Mouse (Mus musculus): ENCODE measurements at regions not wholly inside any gene's neighbourhood (a gene's known extent, or its start where the extent isn't known, plus 50 kb on each side); places are given as distances from the start of the nearest gene placed in this dataset.
A peak's percentile ranks its signal among the peaks of the same experiment; 100 is the strongest.

DNA sequence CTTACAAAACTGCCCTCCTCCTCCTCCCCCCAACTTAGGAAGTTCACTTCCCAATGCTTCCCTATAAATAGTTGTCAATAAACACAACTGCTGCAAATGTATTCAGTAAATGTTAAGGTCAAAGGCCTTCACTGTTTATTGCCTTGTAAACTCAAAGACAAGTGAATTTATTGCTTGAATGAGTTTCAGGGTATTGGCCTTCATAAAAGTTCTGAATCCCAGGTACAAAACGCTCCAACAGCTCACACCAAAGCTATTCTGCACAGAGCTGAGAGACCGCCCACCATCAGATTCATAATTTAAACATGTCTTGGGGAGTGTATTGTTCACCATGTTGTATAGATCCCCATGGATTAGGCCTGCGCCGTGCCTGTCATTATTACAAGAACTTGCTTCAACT is 53.9 kb upstream of the Cdkn3 start:
- no peak overlapping the region for H3K9ac ChIP-seq
- WGBS, result 85% methylated on average over 4 of the region's 4 CpGs
- no peak for ATAC-seq (ENCODE audit: insufficient number of reproducible peaks, insufficient read depth, low FRiP score, low TSS enrichment)
- H3K27me3 ChIP-seq, result no peaks in the 10 kb centered on the region
- H3K4me2 ChIP-seq (replicated peaks), result no peak overlapping the region
- no peaks in the 10 kb centered on the region for H3K36me3 ChIP-seq
- H3K27ac ChIP-seq, result no peak overlapping the region
- peaks cover 5% of the 10 kb centered on the region; the same call in 1 of the 2 replicates for H3K4me1 ChIP-seq
- no peaks in the 10 kb centered on the region for H3K9me3 ChIP-seq
- H3K4me3 ChIP-seq, result no peak overlapping the region

DNA sequence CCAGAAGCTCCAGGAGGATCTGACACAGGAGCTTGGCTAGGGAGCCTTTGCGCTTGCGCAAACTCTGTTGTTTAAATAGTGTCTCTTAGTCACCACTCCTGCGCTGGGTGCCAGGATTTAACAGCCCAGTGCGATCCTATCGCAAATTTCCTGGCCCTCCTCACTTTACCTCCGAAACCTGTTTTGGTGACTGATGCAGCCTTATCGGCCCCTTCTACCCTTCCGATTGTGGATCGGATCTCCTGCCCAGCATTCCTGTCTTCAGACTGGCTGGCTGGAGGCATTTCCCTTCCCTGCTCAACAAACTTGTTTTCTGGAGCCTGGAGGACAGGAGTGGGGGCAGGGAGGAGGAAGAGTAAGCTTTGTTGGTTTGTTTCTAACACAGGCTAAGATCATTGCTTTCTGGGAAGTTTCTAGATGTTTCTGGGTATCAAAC is 56.0 kb upstream of the Cdkn3 start:
- Histone ChIP-seq H3K27me3 (no peaks in the 10 kb centered on the region), H3K4me1 (peaks cover 5% of the 10 kb centered on the region; the same call in 1 of the 2 replicates), H3K36me3 (no peaks in the 10 kb centered on the region), H3K9ac (peak overlapping the region; percentile 15; the same call in 1 of the 2 replicates), H3K9me3 (no peaks in the 10 kb centered on the region), H3K27ac (no peak overlapping the region), H3K4me2 (replicated peaks) (no peak overlapping the region), H3K4me3 (no peak overlapping the region)
- ATAC-seq (ENCODE audit: insufficient number of reproducible peaks, insufficient read depth, low FRiP score, low TSS enrichment), result no peak
- 57% methylated on average over 9 of the region's 9 CpGs for WGBS

DNA sequence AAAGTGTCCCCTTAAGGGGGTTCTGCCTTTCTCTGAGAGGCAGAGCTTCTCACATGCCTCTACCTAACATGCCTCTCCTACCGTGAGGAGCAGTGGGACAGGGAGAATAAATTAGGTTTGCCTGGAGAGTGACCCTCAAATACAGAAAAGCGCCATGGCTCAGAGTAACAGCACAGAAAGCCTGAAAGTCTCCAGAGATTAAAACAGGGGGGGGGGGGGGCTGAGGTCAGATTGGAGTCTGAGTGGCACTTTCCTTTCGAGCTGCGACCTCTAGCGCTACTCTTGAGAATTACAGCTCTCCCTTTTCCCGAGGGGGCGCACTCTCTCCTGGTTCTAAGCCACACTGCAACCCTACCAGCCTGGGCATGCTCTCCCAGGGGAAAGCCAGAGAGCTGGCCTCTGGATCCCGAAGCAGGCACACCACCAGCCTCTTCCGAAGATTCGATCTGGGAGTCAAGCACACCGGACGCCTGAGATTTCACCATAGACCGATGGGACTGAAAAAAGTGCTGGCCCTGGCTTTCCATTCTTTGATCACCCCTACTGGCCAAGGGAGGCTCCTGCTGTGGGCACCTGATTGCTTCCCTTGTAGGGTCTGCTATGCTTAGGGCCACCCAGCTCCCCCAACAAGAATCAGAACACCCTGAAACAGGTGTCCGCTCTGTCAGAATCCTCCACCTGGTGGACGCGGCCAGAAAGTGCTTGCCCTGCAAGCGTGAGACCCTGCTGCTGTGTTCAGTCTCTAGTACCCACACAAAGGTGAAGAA is 57.5 kb upstream of the Cdkn3 start:
- 0 out of 2 replicates have a peak, but pooled peaks have one; percentile 28 for ATAC-seq (ENCODE audit: insufficient number of reproducible peaks, insufficient read depth, low FRiP score, low TSS enrichment)
- no peaks in the 10 kb centered on the region for H3K36me3 ChIP-seq
- no peak overlapping the region for H3K27ac ChIP-seq
- peaks cover 5% of the 10 kb centered on the region; the same call in 1 of the 2 replicates for H3K4me1 ChIP-seq
- WGBS, result 29% methylated on average over 17 of the region's 17 CpGs
- no peak overlapping the region for H3K9ac ChIP-seq
- H3K27me3 ChIP-seq, result no peaks in the 10 kb centered on the region
- H3K4me2 ChIP-seq (replicated peaks), result no peak overlapping the region
- no peak overlapping the region for H3K4me3 ChIP-seq
- no peaks in the 10 kb centered on the region for H3K9me3 ChIP-seq

DNA sequence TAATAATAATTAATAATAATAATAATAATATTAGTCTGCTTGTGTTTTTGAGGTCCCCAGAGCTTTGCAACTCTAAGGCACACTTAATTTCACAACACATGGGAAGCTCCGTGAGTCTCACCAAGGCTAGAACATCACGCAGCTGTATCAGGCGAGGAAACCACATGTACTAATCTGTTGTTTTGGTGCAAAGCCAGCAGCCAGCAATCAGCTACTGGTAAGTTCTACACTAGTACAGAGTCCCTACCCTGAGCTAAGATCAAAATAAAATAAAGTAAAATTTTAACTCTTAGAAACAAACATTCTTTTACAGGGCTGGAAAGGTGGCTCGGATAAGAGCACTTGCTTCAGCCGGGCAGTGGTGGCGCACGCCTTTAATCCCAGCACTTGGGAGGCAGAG is 67.8 kb upstream of the Cdkn3 start:
- H3K4me1 ChIP-seq, result peaks cover 5% of the 10 kb centered on the region; the same call in 1 of the 2 replicates
- ATAC-seq (ENCODE audit: insufficient number of reproducible peaks, insufficient read depth, low FRiP score, low TSS enrichment), result no peak
- no peaks in the 10 kb centered on the region for H3K9me3 ChIP-seq
- H3K27me3 ChIP-seq, result 0 out of 2 replicates have a peak, but pooled peaks cover 4% of the 10 kb centered on the region
- H3K36me3 ChIP-seq, result no peaks in the 10 kb centered on the region
- no peak overlapping the region for H3K9ac ChIP-seq
- H3K27ac ChIP-seq, result no peak overlapping the region
- no peak overlapping the region for H3K4me2 ChIP-seq (replicated peaks)
- 92% methylated on average over 7 of the region's 7 CpGs for WGBS
- no peak overlapping the region for H3K4me3 ChIP-seq

DNA sequence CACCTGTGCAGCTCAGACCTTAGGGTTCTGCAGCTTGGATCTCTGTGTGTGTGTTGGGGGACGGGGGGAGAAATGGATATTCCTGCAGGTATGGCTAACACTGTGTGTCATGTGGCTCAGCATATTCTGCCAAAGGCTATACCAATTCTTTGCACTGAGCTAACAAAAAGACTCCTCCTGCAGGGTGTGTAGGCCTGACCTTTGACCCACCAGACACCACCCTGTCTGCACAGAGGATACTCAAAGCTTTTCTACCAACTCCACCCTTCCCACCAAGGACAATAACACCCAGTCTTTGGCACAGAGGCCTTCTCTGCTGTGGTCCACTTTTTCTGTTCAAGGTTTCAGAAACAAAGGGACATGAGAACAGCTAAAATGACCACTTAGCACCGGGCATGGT is 68.3 kb upstream of the Cdkn3 start:
- no peak overlapping the region for H3K9ac ChIP-seq
- 76% methylated on average over 2 of the region's 2 CpGs for WGBS
- no peaks in the 10 kb centered on the region for H3K36me3 ChIP-seq
- H3K27me3 ChIP-seq, result 0 out of 2 replicates have a peak, but pooled peaks cover 4% of the 10 kb centered on the region
- H3K4me2 ChIP-seq (replicated peaks), result no peak overlapping the region
- H3K9me3 ChIP-seq, result no peaks in the 10 kb centered on the region
- ATAC-seq (ENCODE audit: insufficient number of reproducible peaks, insufficient read depth, low FRiP score, low TSS enrichment), result no peak
- H3K27ac ChIP-seq, result no peak overlapping the region
- peaks cover 5% of the 10 kb centered on the region; the same call in 1 of the 2 replicates for H3K4me1 ChIP-seq
- no peak overlapping the region for H3K4me3 ChIP-seq

DNA sequence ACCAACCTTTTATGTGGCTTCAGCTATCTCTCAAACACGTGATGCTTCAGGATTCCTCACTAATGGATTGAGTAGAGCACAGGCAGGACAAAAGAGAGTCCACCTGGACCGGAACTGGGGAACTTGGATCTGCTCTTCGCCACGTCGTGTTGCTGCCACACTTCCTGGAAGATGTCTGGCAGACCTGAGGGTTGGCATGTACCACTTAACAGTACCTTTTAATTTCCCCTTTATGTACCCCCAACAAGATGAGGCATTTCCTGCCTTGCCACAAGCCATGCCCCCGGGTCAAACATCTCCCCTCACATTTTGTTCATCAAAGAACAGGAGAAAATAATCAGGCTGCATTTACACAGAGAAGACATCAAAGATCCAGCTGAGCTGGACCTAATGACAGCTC is 77.6 kb upstream of the Cdkn3 start:
- H3K4me3 ChIP-seq, result no peak overlapping the region
- H3K27me3 ChIP-seq, result no peaks in the 10 kb centered on the region
- H3K4me1 ChIP-seq, result peaks cover 8% of the 10 kb centered on the region; the same call in 1 of the 2 replicates
- H3K36me3 ChIP-seq, result no peaks in the 10 kb centered on the region
- no peak overlapping the region for H3K9ac ChIP-seq
- ATAC-seq (ENCODE audit: insufficient number of reproducible peaks, insufficient read depth, low FRiP score, low TSS enrichment), result no peak
- H3K4me2 ChIP-seq (replicated peaks), result no peak overlapping the region
- no peaks in the 10 kb centered on the region for H3K9me3 ChIP-seq
- H3K27ac ChIP-seq, result no peak overlapping the region
- 52% methylated on average over 6 of the region's 6 CpGs for WGBS

DNA sequence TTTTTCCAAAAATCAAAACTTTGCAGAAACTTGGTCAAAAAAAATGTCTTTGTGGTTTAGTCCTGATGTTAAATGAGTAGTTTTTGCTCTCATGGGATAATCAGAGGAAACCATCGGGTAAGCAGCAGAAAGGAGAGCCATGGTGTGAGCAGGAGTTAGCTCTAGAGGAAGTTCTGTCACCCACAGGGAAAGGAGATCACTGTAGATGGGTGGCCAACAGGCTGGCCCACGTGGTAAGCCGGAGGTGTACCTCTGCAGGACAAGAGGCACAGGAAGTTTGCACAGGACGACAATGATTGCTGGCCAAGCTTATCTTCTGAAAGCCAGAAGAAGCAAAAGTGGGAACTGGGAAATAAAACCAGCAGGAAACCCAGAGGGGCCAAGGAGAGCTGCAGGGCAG is 81.4 kb upstream of the Cdkn3 start:
- Histone ChIP-seq H3K27me3 (no peaks in the 10 kb centered on the region), H3K9ac (no peak overlapping the region), H3K4me2 (replicated peaks) (no peak overlapping the region), H3K36me3 (no peaks in the 10 kb centered on the region), H3K4me3 (no peak overlapping the region), H3K9me3 (no peaks in the 10 kb centered on the region), H3K4me1 (peaks cover 8% of the 10 kb centered on the region; the same call in 1 of the 2 replicates), H3K27ac (no peak overlapping the region)
- 74% methylated on average over 4 of the region's 4 CpGs for WGBS
- no peak for ATAC-seq (ENCODE audit: insufficient number of reproducible peaks, insufficient read depth, low FRiP score, low TSS enrichment)

DNA sequence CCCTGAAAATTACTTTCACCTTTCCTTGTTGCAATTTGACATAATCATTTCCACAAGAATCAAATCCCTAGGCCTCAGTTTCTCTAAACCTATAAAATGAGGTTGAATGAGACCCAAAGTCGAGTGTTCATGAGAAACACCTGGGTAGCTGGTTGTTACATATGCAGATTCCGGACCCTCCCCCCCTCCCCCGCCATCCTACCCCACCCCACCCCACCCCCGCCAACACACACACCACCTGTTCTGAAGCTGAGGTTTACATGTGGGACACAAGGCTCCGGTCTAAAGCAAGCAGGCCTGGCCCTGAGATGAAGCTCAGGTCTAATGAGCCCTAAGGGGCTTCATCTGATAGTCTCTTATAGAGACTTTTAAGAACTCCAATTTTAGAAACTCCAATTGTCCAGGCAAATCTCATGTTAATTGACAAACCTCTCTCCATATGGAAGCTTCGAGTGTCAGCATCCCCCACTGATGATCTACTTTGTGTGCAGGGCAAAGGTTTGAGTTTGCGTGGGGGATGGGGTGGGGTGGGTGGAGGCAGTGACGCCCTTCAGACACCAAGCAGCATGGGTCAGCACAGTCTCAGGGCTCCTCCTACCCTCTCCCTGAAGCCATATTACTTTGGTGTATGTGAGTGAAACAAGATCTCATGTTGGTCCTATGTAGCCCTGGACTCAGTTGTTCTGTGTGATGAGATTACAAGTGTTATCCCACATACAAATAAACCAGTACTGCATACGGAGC is 88.7 kb upstream of the Cdkn3 start:
- Histone ChIP-seq H3K9ac (no peak overlapping the region), H3K4me3 (no peak overlapping the region), H3K27me3 (no peaks in the 10 kb centered on the region), H3K4me1 (no peaks in the 10 kb centered on the region), H3K36me3 (no peaks in the 10 kb centered on the region), H3K27ac (no peak overlapping the region), H3K9me3 (0 out of 2 replicates have a peak, but pooled peaks cover 6% of the 10 kb centered on the region), H3K4me2 (replicated peaks) (no peak overlapping the region)
- WGBS, result 68% methylated on average over 9 of the region's 9 CpGs
- no peak for ATAC-seq (ENCODE audit: insufficient number of reproducible peaks, insufficient read depth, low FRiP score, low TSS enrichment)

DNA sequence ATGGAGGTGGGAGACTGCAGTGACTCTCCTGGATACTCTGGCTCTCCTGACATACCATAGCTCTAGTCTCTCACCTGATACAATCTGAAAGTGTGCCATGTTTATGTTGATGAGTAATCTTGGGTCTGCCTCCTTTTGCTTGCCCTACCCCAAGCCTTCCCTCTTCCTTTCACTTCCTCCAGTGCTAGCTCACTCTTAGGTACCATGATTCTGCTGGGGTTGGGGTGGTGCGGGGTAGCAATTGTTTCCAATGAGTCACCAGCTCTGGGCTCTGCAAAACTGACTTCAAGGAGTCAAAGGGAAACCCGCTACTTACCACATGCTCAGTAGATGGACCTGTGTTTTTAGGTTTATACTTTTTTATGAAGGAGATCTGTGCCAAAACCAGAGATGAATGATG is 89.3 kb upstream of the Cdkn3 start:
- Histone ChIP-seq H3K4me1 (no peaks in the 10 kb centered on the region), H3K9me3 (0 out of 2 replicates have a peak, but pooled peaks cover 6% of the 10 kb centered on the region), H3K27ac (no peak overlapping the region), H3K4me2 (replicated peaks) (no peak overlapping the region), H3K9ac (no peak overlapping the region), H3K4me3 (no peak overlapping the region), H3K36me3 (no peaks in the 10 kb centered on the region), H3K27me3 (no peaks in the 10 kb centered on the region)
- no peak for ATAC-seq (ENCODE audit: insufficient number of reproducible peaks, insufficient read depth, low FRiP score, low TSS enrichment)
- 88% methylated on average over 2 of the region's 2 CpGs for WGBS

DNA sequence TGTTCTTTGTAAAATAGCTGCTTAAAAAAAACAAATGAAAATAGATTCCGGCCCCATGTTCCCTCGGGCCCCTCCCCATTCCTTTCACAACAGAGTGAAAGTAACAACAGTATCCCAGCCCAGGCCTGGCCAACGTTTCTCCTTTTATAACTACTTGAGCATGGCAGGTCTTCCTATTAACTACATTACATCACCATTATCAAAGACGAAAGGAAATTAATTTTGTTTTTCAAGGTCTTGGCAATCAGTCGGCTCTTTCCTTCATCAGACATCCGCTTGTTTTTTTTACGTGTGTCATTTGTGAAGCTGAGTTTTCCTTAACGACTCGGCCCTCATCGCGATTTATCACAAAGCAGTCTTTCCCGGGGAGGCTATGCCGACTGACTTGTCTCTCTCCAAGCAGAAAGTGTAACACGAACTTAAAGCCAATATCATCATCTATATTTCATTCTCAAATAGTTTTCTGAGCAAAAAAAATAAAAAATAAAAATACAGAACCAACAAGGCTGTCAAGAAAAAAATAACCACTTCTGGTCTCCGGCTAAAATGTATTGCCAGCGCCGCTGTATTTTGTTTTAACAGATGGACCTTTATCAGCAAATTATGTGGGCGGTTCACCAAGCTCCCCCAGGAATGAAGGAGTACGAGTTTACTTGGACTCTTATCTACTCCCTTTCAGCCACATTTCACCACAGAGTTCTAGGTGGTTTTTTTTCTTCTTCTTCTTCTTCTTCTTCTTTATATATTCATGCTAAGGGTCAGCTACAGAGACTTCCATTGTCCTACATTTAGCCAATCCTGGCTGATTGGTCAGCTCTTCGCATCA is 89.9 kb upstream of the Cdkn3 start:
- Histone ChIP-seq H3K4me1 (no peaks in the 10 kb centered on the region), H3K4me2 (replicated peaks) (no peak overlapping the region), H3K9me3 (0 out of 2 replicates have a peak, but pooled peaks cover 6% of the 10 kb centered on the region), H3K9ac (no peak overlapping the region), H3K27ac (no peak overlapping the region), H3K36me3 (no peaks in the 10 kb centered on the region), H3K27me3 (no peaks in the 10 kb centered on the region), H3K4me3 (no peak overlapping the region)
- WGBS, result 72% methylated on average over 20 of the region's 20 CpGs
- no peak for ATAC-seq (ENCODE audit: insufficient number of reproducible peaks, insufficient read depth, low FRiP score, low TSS enrichment)

DNA sequence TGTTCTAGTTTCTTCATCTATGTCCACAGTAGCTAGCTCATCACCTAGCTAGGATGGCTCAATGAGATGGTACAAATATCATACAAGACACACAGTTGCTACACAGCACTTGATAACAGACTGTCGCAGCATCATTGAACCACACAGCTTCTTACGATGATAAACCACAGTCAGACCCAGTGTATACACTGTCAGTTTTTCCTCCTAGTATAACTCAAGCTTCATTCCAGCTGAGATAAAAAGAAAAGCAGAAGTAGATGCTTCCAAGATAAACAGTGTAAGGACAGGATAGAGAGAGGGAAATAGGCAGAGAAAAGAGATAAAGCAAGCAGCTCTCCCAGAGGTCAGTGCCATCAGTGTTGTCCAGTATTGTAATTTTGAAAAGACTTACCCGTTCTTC is 92.1 kb upstream of the Cdkn3 start:
- H3K27ac ChIP-seq, result no peak overlapping the region
- H3K4me2 ChIP-seq (replicated peaks), result no peak overlapping the region
- 0 out of 2 replicates have a peak, but pooled peaks cover 6% of the 10 kb centered on the region for H3K9me3 ChIP-seq
- no peak for ATAC-seq (ENCODE audit: insufficient number of reproducible peaks, insufficient read depth, low FRiP score, low TSS enrichment)
- no peaks in the 10 kb centered on the region for H3K27me3 ChIP-seq
- no peak overlapping the region for H3K4me3 ChIP-seq
- H3K4me1 ChIP-seq, result no peaks in the 10 kb centered on the region
- 94% methylated on average over 3 of the region's 3 CpGs for WGBS
- H3K36me3 ChIP-seq, result no peaks in the 10 kb centered on the region
- H3K9ac ChIP-seq, result no peak overlapping the region
